ENCODE assay signal across 20 mouse cellular contexts in the genomic region with DNA sequence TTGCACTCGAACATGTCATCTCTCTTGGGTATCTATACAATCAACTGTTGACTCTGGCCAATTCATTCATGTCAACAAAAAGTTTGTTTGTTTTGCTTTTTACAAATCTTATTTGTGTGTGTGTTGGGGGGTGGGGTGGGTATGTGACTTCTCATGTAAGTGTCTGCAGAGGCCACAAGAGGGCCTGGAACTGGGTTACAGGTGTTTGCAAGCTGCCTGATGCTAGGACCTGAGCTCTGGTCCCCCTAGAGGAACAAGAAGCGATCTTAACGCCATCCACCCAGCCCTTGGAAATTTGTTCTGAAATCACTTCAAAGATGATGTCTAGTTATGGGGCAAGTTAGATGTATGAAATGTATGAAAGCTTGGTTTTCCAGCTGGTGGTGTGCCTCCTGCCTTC. TPM values are rescaled to one million over a fixed set of nuclear protein-coding genes. Genes with fewer than 3 reads are reported as not detected.
"Had no signal": no experiment of that assay in that cellular context is flagged by ENCODE, and none has a peak within 500 bp of the region (broad histone marks: within the 10 kb centered on the region; RNA-seq: fewer than 3 reads in every experiment).

No protein-coding gene starts in this region.

- H3K4me2 ChIP-seq: intestine, embryonic 15.5 days; liver, embryonic 12.5 days; liver, embryonic 15.5 days; lung, embryonic 15.5 days; midbrain, embryonic 13.5 days; neural tube, embryonic 13.5 days had no signal

- H3K9me3 ChIP-seq: intestine, embryonic 15.5 days; liver, embryonic 12.5 days; liver, embryonic 15.5 days; lung, embryonic 15.5 days; neural tube, embryonic 13.5 days had no signal

- H3K27ac ChIP-seq: intestine, embryonic 15.5 days; kidney, postnatal 0 days; layer of hippocampus, adult 2 months; left cerebral cortex, adult 2 months; liver, embryonic 12.5 days; liver, embryonic 15.5 days; lung, embryonic 15.5 days; midbrain, embryonic 13.5 days; neural tube, embryonic 13.5 days had no signal

- H3K4me1 ChIP-seq: intestine, embryonic 15.5 days; liver, embryonic 12.5 days; liver, embryonic 15.5 days; lung, embryonic 15.5 days; midbrain, embryonic 13.5 days; neural tube, embryonic 13.5 days had no signal

- H3K9ac ChIP-seq: intestine, embryonic 15.5 days; liver, embryonic 12.5 days; liver, embryonic 15.5 days; lung, embryonic 15.5 days; midbrain, embryonic 13.5 days; neural tube, embryonic 13.5 days had no signal

- ATAC-seq: intestine, embryonic 15.5 days; liver, embryonic 12.5 days; midbrain, embryonic 13.5 days; midbrain, embryonic 16.5 days had no signal

- H3K4me3 ChIP-seq: intestine, embryonic 15.5 days; layer of hippocampus, adult 2 months; left cerebral cortex, adult 2 months; liver, embryonic 12.5 days; liver, embryonic 15.5 days; lung, embryonic 15.5 days; midbrain, embryonic 13.5 days; myocyte; neural tube, embryonic 13.5 days had no signal

- H3K36me3 ChIP-seq: intestine, embryonic 15.5 days; liver, embryonic 12.5 days; liver, embryonic 15.5 days; lung, embryonic 15.5 days; midbrain, embryonic 13.5 days; neural tube, embryonic 13.5 days had no signal

- H3K27me3 ChIP-seq: intestine, embryonic 15.5 days; liver, embryonic 12.5 days; liver, embryonic 15.5 days; lung, embryonic 15.5 days; midbrain, embryonic 13.5 days; neural tube, embryonic 13.5 days had no signal

- DNase-seq: kidney, adult 2 months; kidney, postnatal 25 days; layer of hippocampus, adult 9-11 months; layer of hippocampus, postnatal 36 days; lung, adult 18-20 months; lung, postnatal 10 days; lung, postnatal 4 days; thymus, postnatal 25 days had no signal

RNA-seq across cellular contexts. Expression of gene Amer2, which starts 52.2 kb away (rescaled TPM):
- polyA plus RNA-seq: myocyte; small intestine, adult 2 months had no signal
